Mouse (Mus musculus) spleen, postnatal 4 days (tissue): ENCODE measurements around the gene Napsa.
A peak's percentile ranks its signal among the peaks of the same experiment; 100 is the strongest.

Source experiments
- DNase-seq, 2 experiments: peaks; one replicate each; pipeline ENCODE4 v3.0.0; 2022; ENCODE audit warnings: low spot score in 2 of 2

The Napsa gene

DNA sequence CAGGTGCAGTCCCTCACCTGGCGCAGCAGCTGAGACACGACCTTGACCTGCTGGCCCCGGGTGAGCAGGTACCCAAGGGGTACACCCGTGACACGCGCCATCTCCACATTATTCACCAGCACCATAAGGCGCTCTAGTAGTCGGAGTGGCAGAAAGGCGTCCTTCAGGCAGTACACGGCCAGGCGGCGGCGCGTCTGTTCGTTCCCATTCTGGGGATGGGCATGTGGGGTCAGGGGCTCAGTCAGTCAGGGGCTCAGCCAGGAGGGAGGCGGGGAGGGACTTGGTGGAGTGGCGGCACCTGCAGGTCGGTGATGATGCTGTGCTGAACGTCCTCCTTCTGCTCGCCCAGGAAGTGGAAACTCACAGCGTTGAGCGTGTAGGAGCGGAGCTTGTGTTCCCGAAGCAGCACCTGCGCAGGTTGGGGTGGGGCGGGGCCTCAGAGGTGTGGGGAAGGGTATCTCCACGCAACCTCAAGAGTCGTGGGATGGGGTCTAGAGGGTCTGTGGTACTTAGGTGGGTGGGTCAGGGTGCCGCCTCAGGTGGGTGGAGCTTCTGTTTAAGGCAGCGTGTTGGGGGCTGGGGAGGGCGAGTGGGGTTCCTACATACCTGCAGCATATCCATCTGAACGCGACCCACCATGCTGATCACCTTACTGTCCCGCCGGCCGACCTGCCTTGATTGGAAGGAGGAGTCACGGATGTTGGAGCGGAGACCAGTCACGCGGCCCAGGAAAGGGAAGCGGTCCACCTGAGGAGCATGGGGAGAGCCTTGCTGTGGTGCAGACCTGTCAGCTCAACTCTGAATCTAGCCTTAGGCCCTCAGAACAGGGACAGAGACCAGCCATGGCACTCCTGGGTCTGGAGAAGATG lies 33.2 kb upstream of the Napsa start:
- DNase-seq = peak in 1 of 2 experiments; percentile 58

GRCm38 (mm10) chr7:44542555-44542954 lies 29.6 kb upstream of the Napsa start:
- DNase-seq = no peak

DNA sequence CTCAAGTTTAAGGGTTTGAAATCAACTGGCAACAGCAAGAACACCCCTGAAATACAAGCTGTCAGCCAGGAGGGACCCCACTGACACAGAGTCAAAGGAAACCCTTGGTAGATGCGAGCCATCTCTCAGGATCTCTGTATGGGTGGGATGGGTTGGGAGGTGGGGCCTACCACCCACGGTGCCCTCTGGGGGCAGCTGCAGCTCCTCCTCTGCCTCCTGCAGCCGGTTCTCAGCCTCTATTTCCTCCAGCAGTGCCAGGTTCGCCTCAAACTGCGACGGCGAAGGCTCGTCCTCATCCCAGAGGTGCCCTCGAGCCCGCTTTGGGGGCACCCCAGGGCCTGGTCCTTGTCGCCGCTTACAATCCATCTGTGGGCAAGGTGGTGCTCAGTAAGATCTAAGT lies 29.1 kb upstream of the Napsa start:
- DNase-seq = no peak

- no peak for DNase-seq
These were observed 25.9 kb upstream of the Napsa start for GRCm38 (mm10) chr7:44546274-44546673.

DNA sequence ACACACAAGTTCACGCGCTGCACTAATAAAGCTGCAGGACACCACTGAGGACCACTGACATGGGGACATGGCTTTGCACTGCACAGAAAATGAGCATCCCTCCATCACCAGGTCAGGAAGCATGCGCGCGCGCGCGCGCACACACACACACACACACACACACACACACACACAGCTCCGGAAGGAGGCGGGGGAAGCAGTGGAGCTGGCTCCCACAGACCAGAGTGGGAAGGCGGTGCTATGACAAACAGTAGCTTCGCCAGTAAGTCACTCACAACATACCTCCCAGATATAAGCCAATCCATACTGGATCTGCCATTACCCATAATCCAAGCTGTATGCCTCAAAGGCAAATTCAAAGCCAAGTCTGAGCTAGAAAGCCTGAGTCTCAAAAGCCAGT lies 25.1 kb upstream of the Napsa start:
- DNase-seq = no peak

DNA sequence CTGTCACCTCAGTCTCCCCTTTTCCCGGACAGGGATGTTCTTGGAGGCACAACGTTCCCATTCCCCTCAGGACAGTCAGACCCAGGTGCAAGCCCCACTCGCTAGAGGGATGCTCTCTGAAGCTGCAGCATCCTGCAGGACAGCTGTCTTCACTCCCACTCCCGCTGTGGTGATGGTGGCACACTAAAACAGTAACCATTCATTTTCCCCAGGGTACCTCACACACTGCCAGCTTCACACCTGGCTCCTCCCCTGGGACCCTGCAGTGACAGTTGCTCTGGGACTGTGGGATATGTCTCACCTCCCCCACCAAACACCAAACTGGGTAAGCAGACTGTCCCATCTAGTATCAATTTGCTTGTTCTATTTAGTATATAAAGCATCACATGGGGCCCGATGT lies 24.5 kb upstream of the Napsa start:
- peak; percentile 44 to 69 for DNase-seq

DNA sequence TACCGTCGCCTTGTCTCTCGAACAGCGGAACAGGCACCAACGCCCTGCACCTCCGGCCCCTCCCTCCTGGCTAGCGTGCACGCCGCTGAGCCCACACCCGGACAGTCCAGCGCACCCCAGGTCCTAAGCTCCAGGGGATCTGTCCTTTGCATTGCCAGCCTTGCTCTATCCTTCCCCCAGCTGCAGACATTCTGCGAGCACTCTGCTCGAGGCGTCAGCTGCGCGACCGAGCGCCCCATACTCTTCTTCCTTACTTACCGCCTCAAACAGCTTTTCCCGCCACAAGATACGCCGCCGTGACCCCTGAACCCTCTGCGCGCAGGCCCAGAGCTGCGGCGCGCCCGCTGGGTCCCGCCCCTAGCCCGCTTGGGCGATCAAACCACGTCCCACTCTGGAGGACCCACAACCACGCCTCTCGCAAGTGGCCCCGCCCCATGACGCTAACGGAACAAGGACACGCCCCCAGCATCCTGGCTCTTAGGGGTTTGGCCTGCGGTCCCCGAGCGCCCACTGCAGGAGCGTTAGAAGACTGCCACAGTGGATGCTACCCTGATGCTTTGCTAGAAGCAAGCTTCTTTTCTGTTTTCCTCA lies 23.6 kb upstream of the Napsa start, which contains the start of gene Pold1:
TSS of gene Pold1 (minus strand) at position 353 of the 591 bp plus-strand sequence.
- peak; percentile 100 for DNase-seq

DNA sequence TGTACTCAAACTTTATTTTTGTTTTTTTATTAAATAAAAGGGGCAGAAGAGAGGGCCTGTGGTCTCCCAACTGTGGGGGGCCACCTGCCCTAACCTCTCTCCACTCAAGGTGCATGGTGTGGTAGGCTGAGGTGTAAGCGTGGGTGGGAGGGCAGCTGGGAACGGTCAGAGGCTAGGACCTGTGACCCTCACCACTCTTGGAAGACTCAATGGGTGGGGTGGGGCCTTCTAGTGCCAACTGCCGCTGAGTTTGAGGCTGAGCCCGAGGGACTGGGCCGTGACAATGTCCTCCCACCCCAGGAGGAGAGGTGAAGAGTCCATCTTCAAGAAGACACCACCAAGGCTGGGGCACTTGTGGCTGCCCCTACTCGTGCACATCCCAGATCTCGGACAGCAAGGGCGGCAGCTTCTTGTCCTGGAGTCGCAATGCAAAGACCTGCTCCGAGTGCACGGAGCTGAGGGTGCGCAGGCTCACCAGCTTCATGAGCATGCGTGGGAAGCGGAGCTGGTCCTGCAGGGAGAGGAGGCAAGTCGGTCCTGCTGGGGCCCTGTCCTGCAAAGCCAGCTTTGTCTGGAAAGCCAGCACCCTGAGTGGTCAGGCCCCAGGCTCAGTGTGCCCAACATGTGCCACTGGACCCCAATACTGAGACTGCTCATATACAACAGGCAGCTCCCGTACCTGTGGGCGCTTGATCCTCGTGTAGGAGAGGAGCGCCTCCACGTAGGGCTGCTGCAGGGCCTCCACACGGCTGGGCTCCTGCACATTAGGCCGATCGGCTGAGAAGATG lies 22.4 kb upstream of the Napsa start:
- peak in 1 of 2 experiments; percentile 64 for DNase-seq

DNA sequence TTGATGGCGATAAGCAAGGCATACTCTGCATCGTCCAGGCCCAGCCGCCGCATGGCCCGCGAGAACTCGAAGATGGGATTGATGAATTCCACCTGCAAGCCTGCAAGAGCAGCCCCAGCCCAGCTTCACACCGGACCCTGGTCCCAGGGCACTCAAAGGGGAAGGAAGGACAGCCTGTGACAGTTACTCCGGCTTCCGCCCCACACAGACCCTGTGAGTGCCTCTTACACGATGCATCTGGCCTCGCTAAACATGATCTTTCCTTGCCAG lies 21.8 kb upstream of the Napsa start:
- DNase-seq = no peak

DNA sequence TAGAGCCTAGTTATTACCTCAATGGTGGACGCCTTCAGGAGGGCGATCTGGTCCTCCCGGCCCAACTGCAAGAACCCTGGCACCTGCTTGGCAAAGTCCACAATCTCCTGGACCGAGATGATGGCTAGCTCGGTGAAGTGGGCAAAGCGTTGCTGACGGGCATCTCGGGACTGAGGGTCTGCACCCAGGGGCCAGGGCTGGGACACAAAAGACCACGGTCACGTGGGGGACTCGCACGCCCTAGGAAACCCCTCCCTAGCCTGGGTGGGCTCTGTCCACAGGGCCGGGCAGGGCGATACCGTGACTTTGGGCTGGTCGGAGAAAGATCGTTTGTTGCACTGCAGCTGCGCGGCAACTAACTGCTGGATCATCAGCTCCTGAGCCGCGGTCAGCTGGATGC lies 20.9 kb upstream of the Napsa start:
- no peak for DNase-seq

GRCm38 (mm10) chr7:44551731-44552130 lies 20.4 kb upstream of the Napsa start:
- peak in 1 of 2 experiments; percentile 68 for DNase-seq

DNA sequence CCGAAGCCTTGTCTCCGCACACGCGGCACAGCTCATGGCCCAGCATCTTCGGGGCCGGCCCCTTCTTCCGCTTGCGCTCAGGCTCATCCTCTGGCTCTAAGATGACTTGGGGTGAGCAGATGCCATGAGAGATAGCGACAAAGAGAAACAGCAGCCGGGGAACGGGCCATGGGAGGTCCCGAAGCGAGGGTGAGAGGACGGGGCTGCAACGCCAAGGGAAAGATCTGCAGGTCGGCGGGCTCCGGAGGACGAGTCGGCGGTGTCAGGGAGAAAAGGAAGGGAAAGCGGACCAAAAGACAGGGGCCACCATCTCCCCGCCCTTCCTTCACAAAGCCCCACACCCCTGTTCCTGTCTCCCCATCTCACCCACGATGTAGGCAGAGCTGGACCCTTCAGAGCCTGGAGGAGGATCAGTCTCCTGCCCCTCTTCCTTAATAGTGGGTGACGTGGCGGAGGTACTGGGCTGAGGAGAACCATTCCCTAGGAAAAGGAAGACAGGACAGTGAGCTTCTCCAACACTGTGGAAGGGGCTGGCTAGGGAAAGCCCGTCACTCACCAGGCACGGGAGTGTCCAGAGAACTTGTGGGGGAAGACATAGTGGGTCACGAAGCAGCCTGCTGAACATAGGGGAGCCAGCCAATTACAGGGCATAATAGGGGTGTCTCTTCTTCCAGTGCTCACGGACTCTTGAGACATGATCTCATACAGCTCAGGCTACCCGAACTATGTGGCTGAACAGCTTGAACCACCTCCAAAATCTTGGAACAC lies 19.9 kb upstream of the Napsa start:
- DNase-seq = peak in 1 of 2 experiments; percentile 65

DNA sequence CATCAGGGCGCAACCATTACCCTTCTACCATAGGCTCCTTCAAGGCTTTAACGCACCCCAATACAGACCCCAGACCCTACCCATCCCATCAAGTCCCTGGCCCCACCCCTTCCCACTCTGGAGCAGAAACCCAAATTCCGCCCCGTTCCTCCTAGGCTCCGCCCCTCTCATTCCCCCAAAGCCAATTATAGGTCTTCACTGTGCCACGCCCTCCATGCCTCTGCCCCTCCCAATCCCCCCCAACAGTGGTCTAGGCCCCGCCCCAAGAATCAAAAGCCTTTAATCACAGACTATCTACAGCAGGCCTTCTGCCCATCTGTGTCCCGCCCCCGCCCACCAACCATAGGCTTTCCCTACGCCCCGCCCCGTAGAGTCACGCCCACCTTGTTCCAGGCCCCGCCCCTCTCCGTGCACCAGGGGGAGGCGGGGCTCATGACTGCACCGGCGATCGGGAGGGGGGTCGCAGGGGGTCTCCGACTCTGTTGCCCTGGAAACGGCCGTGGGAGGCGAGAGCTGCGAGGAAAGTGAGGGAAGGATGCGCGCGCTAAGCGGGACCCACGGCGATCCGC lies 18.9 kb upstream of the Napsa start:
- DNase-seq = peak; percentile 91 to 96

- peak; percentile 95 to 97 for DNase-seq
These were observed 18.4 kb upstream of the Napsa start, which contains the start of gene Nr1h2 for GRCm38 (mm10) chr7:44553826-44554225. Gene Nr1h2, minus strand, starts transcription at chr7:44553951.

DNA sequence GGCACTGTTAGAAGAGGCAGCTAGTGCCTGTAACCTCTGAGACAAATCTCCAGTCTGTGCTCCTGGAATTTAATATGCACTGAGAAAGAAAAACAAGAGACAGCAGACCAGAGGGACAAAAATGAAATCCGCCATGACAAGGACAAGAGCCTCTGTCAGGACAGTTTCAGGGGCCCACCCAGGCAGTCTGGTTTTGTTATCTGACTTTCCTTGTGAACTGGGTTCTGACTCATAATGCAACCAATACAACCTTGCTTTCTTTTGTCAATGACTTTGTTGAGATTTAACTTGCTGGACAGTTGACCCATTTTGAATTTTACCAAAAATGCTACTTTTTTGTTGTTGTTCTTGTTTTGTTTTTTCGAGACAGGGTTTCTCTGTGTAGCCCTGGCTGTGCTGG lies 14.6 kb upstream of the Napsa start:
- DNase-seq = no peak

DNA sequence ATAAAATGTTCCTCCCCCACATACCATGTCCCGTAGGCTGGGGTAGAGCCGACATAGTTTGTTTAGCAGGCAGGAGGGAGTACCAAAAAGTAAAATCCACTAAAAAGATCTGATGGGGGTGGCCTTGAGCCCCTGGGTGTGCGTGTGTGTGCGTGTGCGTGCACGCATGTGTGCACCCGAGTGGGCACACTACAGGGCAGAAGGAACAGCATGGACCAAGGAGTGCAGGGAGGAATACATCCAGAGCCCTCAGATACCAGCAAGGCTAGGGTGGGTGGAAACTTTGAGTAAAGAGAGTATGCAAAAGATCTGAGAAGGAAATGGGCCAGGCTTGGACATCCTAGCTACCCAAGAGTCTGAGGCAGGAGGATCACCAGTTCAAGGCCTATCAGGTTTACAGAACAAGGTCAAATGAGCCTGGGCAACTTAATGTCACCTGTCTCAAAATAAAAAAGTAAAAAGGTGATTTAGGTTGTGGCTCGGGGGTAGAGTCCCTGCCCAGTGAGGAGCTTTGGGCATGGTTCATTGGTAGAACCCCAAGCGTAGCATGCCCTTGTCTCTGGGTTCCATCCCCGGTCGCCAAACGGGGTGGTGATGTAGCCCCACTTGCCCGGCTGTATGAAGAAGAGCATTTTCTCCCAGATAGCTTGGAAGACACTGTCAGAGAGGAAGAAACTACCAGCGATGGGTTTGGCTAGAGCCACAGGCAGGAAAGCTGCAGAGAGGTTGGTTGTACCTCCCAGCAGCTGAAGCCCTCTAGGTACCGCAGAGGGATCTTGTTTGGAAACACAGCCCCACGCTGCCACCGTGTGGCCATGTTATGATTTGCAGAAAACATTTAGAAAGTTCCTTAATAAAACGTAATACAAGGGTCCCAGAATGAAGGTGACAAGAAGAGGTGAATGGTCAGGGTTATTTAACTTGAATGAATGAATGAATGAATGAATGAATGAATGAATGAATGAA lies 11.5 kb upstream of the Napsa start:
- DNase-seq = peak; percentile 80 to 89

- no peak for DNase-seq
These were observed 8.9 kb upstream of the Napsa start for GRCm38 (mm10) chr7:44563284-44563683.

DNA sequence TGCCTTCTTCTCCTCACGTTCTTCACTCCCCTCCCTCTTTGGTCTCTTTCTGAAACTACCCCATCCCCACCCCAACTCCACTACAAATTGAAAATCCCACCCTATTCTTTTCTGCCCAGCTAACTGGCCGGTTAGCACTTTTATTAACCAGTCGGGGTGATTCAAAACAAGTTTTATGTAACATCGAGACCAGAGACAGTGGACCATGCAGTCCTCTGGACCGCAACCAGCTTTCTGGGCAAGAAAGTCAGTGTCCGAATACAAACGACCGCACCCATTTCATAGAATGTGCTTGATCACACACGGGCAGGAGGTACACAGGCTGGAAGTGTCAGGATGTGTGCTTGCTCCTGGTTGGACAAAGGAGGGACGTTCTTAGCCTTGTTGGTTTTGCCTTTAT lies 7.7 kb upstream of the Napsa start:
- no peak for DNase-seq

GRCm38 (mm10) chr7:44565414-44565813 lies 6.8 kb upstream of the Napsa start:
- no peak for DNase-seq

- no peak for DNase-seq
These were observed 3.4 kb upstream of the Napsa start for GRCm38 (mm10) chr7:44568803-44569202.
